Mouse (Mus musculus) midbrain, embryonic 16.5 days (tissue): ENCODE data around the gene Drc7. TPM values are rescaled to one million over a fixed set of nuclear protein-coding genes. Genes with fewer than 3 reads are reported as not detected.

Experiments used
- ATAC-seq: fragments of 200-750 bp; cut with Nextera tagmentation; 2 replicates; pipeline ENCODE4 v1.8.0; 2017; ENCODE audit warnings: moderate TSS enrichment
- H3K27ac ChIP-seq: fragments of 300-500 bp; sonication (generic); 2 replicates; pipeline ENCODE4 v1.5.1; 2014; ENCODE audit warnings: mild to moderate bottlenecking, low read length, mixed read lengths
- H3K27me3 ChIP-seq: fragments of 300-500 bp; sonication (generic); 2 replicates; pipeline ENCODE4 v1.6.1; 2014; ENCODE audit warnings: low read depth, low read length, mixed read lengths; ENCODE audit not compliant: control insufficient read depth, insufficient read depth
- H3K36me3 ChIP-seq: fragments of 300-500 bp; sonication (generic); 2 replicates; pipeline ENCODE4 v1.6.1; 2014; ENCODE audit warnings: mild to moderate bottlenecking, low read length, moderate library complexity, mixed read lengths; ENCODE audit not compliant: control insufficient read depth, insufficient read depth
- H3K4me1 ChIP-seq: fragments of 300-500 bp; sonication (generic); 2 replicates; pipeline ENCODE4 v1.6.1; 2014; ENCODE audit warnings: mild to moderate bottlenecking, low read length, mixed read lengths; ENCODE audit not compliant: control insufficient read depth, insufficient read depth
- H3K4me2 ChIP-seq: fragments of 300-500 bp; sonication (generic); 2 replicates; pipeline ENCODE4 v1.6.1; 2014; ENCODE audit warnings: mild to moderate bottlenecking, low read length, mixed read lengths
- H3K4me3 ChIP-seq: fragments of 300-500 bp; sonication (generic); 2 replicates; pipeline ENCODE4 v1.5.1; 2014; ENCODE audit warnings: low read depth, mild to moderate bottlenecking, low read length, moderate library complexity, mixed read lengths
- H3K9ac ChIP-seq: fragments of 300-500 bp; sonication (generic); 2 replicates; pipeline ENCODE4 v1.6.1; 2014; ENCODE audit warnings: low read depth, low read length, mixed read lengths
- H3K9me3 ChIP-seq: fragments of 300-500 bp; sonication (generic); replicated peaks from 2 replicates; pipeline ENCODE4 v1.6.1; 2014; ENCODE audit warnings: mild to moderate bottlenecking, low read length, mixed read lengths; ENCODE audit not compliant: control insufficient read depth, poor library complexity, severe bottlenecking
- WGBS: fragments of 180-500 bp; shearing (Covaris S2); extraction: QIAGEN DNeasy Blood & Tissue Kit; methylation state at CpG from one replicate; pipeline ENCODE4 v1.1.7; 2014; 5-methylcytosine and 5-hydroxymethylcytosine counted together
- polyA plus RNA-seq: library from polyadenylated mRNA; unstranded; fragments of >200 nt; fragmentation: Nextera tagmentation; extraction: Ambion mirVana; gene quantifications from 2 replicates; pipeline ENCODE4 v1.2.1, GENCODE M21; 2015

The Drc7 gene
- polyA plus RNA-seq, 1 experiment from 2014 or later: 2.5 TPM

GRCm38 (mm10) chr8:95049636-95050035, 5.3 kb upstream of the Drc7 start:
- no peak overlapping the region for H3K9ac ChIP-seq
- H3K27ac ChIP-seq: no peak overlapping the region
- H3K9me3 ChIP-seq: no peaks in the 10 kb centered on the region
- 97% methylated on average over 2 of the region's 2 CpGs for WGBS
- no peak overlapping the region for H3K4me3 ChIP-seq
- ATAC-seq: no peak
- H3K4me2 ChIP-seq: no peak overlapping the region
- peaks cover 6% of the 10 kb centered on the region for H3K4me1 ChIP-seq
- no peaks in the 10 kb centered on the region for H3K36me3 ChIP-seq
- no peaks in the 10 kb centered on the region; the same call in 1 of the 2 replicates for H3K27me3 ChIP-seq

DNA sequence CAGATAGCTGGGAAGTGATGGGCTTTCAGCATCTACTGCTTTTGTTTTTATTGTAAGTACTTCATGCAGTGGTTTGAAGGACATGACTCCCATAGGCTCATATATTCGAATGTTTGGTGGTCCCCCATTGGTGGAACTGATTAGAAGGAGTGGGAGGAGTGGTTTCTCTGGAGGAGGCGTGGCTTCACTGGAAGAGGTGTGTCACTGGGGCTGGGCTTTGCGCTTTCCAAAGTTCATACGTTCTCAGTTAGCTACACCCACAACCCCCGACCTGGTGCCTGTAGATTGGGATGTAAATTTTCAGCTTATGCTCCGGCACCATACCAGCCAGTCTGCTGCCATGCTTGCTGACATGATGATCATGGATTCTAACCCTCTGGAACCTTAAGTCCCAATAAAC, 465 bp upstream of the Drc7 start:
- H3K27me3 ChIP-seq: no peaks in the 10 kb centered on the region; the same call in 1 of the 2 replicates
- WGBS: 60% methylated on average over 6 of the region's 6 CpGs
- no peak overlapping the region for H3K9ac ChIP-seq
- H3K4me2 ChIP-seq: no peak overlapping the region
- H3K9me3 ChIP-seq: no peaks in the 10 kb centered on the region
- no peaks in the 10 kb centered on the region for H3K4me1 ChIP-seq
- no peak overlapping the region for H3K27ac ChIP-seq
- no peak for ATAC-seq
- no peak overlapping the region for H3K4me3 ChIP-seq
- no peaks in the 10 kb centered on the region for H3K36me3 ChIP-seq

GRCm38 (mm10) chr8:95056414-95056813, 1.5 kb downstream of the Drc7 start:
- no peak overlapping the region for H3K4me2 ChIP-seq
- no peak overlapping the region for H3K4me3 ChIP-seq
- H3K9me3 ChIP-seq: no peaks in the 10 kb centered on the region
- no peaks in the 10 kb centered on the region for H3K36me3 ChIP-seq
- ATAC-seq: no peak
- 91% methylated on average over 5 of the region's 5 CpGs for WGBS
- H3K27me3 ChIP-seq: no peaks in the 10 kb centered on the region; the same call in 1 of the 2 replicates
- H3K9ac ChIP-seq: no peak overlapping the region
- no peak overlapping the region for H3K27ac ChIP-seq
- no peaks in the 10 kb centered on the region for H3K4me1 ChIP-seq

DNA sequence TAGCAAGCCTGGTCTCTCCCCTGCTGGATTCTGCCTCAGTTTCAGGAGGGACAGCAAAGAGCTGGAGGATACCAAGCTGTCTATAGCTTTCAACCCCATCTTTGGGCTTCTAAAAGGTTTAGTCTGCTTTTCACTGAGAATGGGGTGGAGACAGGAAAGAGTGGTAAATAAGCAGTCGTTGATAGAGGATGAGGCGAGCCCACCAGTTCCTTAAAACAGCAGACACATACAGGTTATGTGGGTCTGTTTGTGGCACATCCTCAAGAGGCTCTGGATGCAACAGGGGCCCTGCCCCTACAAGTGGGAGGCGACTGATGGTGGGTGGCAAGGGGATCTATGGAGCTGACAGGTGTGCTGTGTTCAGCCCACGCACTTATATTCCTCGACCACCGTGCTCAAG, 3.8 kb downstream of the Drc7 start:
- no peak for ATAC-seq
- 83% methylated on average over 6 of the region's 6 CpGs for WGBS
- no peak overlapping the region for H3K9ac ChIP-seq

GRCm38 (mm10) chr8:95059812-95060533, 5.1 kb downstream of the Drc7 start:
- Histone ChIP-seq H3K27ac (no peak overlapping the region), H3K9me3 (no peaks in the 10 kb centered on the region), H3K9ac (no peak overlapping the region), H3K4me1 (no peaks in the 10 kb centered on the region), H3K27me3 (no peaks in the 10 kb centered on the region), H3K4me2 (no peak overlapping the region), H3K36me3 (no peaks in the 10 kb centered on the region), H3K4me3 (no peak overlapping the region)
- no peak for ATAC-seq
- 70% methylated on average over 6 of the region's 6 CpGs for WGBS

More for the DNA sequence above, 3.8 kb downstream of the Drc7 start:
- H3K27ac ChIP-seq: no peak overlapping the region
- no peak overlapping the region for H3K4me3 ChIP-seq
- no peaks in the 10 kb centered on the region for H3K9me3 ChIP-seq
- no peak overlapping the region for H3K4me2 ChIP-seq
- H3K36me3 ChIP-seq: no peaks in the 10 kb centered on the region
- no peaks in the 10 kb centered on the region for H3K4me1 ChIP-seq
- no peaks in the 10 kb centered on the region; the same call in 1 of the 2 replicates for H3K27me3 ChIP-seq

DNA sequence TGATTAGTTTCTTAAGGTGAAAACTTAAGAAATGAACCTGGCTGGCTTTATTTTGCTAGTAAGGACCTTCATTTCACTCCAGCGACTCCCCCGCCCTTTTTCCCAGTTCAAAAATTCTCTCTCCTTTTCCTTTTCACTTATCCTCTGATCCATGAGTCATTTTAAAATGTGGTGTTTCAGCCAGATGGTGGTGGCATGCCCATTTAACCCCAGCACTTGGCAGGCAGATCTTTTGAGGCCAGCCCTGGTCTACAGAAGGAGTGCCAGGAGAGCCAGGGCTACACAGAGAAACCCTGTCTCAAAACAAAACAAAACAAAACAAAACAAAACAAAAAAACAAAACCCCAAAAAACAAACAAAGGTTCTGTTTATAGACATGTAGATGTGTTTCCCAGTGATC, 9.6 kb downstream of the Drc7 start:
- no peak overlapping the region for H3K9ac ChIP-seq
- no peaks in the 10 kb centered on the region for H3K4me1 ChIP-seq
- ATAC-seq: no peak
- no peak overlapping the region for H3K4me3 ChIP-seq
- H3K27me3 ChIP-seq: no peaks in the 10 kb centered on the region
- H3K4me2 ChIP-seq: no peak overlapping the region
- no peak overlapping the region for H3K27ac ChIP-seq
- 91% methylated on average over 2 of the region's 2 CpGs for WGBS
- H3K36me3 ChIP-seq: no peaks in the 10 kb centered on the region
- no peaks in the 10 kb centered on the region for H3K9me3 ChIP-seq

DNA sequence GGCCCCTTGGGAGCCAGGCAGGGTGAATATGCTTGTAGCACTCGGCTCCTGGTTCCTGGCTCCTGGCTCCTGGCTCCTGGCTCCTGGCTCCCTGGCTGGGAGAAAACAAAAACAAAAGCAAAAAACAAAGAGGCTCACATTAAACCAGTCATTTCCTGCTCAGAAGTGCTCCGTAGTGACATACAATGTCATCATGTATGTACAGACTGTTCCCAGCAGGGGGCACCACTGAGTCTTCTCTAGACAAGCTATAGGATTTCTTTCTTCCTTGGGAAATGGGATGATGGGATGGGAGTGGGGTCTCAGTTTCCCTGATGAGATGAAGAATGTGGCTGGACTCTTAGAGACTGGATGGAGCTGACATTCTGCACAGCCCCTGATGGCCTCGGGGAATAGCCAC, 12.7 kb downstream of the Drc7 start:
- Histone ChIP-seq H3K27ac (no peak overlapping the region), H3K4me3 (no peak overlapping the region), H3K27me3 (no peaks in the 10 kb centered on the region), H3K9me3 (no peaks in the 10 kb centered on the region), H3K4me2 (no peak overlapping the region), H3K4me1 (no peaks in the 10 kb centered on the region), H3K9ac (no peak overlapping the region), H3K36me3 (no peaks in the 10 kb centered on the region)
- WGBS: 54% methylated on average over 3 of the region's 3 CpGs
- no peak for ATAC-seq

GRCm38 (mm10) chr8:95075504-95075903, 20.6 kb downstream of the Drc7 start:
- Histone ChIP-seq H3K36me3 (no peaks in the 10 kb centered on the region), H3K9me3 (no peaks in the 10 kb centered on the region), H3K9ac (no peak overlapping the region), H3K4me3 (no peak overlapping the region), H3K27me3 (no peaks in the 10 kb centered on the region), H3K4me2 (no peak overlapping the region), H3K27ac (no peak overlapping the region), H3K4me1 (peaks cover 2% of the 10 kb centered on the region; the same call in 1 of the 2 replicates)
- 79% methylated on average over 3 of the region's 3 CpGs for WGBS
- no peak for ATAC-seq

DNA sequence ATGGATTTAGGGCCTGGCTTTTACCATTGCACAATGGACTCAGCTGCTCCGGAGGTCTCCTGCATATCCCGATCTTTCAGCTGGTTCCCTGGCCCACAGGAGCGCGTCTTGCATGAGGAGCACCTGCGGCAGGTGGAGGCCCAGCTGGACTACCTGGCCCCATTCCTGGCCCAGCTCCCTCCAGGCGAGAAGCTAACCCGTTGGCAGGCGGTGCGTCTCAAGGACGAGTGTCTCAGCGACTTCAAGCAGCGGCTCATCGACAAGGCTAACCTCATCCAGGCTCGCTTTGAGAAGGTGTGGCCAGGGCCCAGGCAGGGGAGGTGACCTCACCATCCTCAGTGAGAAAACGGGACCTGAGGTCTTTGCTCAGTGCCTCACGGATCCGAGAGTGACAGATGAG, 21.2 kb downstream of the Drc7 start:
- WGBS: 80% methylated on average over 17 of the region's 17 CpGs
- no peak overlapping the region for H3K4me2 ChIP-seq
- no peak overlapping the region for H3K27ac ChIP-seq
- no peaks in the 10 kb centered on the region for H3K9me3 ChIP-seq
- peaks cover 2% of the 10 kb centered on the region; the same call in 1 of the 2 replicates for H3K4me1 ChIP-seq
- no peak overlapping the region for H3K4me3 ChIP-seq
- no peaks in the 10 kb centered on the region for H3K27me3 ChIP-seq
- no peak for ATAC-seq
- no peak overlapping the region for H3K9ac ChIP-seq
- no peaks in the 10 kb centered on the region for H3K36me3 ChIP-seq
